Mouse (Mus musculus) 416B (cell line): Measurements from ENCODE around the gene Hpcal1.
A peak's percentile ranks its signal among the peaks of the same experiment; 100 is the strongest.
"Not testable (repeated sequence)": the region's sequence is repeated elsewhere in the genome, so short reads cannot be mapped to it uniquely, and the experiment has no call there.

ENCODE experiments used
- DNase-seq: peaks from one replicate; pipeline ENCODE4 v3.0.0; 2011; ENCODE audit warnings: low read depth

The Hpcal1 gene

DNA sequence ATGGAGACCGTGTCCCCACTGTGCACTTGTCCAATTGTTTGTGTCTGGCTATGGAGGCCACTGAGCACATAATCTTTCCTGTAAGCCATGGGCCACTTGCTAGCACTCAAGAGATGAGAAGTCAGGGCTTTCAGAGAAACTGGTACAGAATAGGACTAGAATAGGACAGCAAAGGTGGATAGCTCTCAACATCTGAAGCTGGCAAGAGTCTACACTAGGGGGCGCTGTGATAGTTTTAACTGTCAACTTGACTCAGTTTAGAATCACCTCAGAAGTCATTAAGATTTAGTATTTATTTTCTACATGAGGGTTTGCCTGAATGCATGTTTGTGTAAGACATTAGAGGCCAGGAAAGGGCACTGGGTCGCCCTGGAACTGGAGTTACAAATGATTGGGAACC, 98.8 kb downstream of the Hpcal1 start:
- DNase-seq: no peak

- no peak for DNase-seq
Observed at GRCm38 (mm10) chr12:17791111-17791510, 100.5 kb downstream of the Hpcal1 start.

DNA sequence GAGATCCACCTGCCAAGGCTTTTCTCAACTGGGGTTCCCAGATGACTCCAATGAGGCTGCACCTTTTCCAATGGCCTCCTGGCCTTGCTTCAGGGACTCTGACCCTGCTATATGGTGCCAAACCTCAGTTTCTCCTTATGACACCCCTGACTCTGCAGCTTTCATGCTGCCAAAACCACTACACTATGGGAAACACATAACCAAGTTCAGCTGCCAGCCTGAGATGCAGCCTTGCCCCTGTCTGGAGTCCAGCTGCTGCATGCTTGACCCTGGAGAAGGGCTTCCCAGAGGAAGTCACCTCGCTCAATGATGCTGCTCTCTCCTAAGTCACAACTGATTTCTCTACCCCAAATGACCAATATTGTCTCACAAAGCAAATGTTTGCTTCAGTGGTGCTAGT, 102.1 kb downstream of the Hpcal1 start:
- DNase-seq: no peak

GRCm38 (mm10) chr12:17795660-17796278, 105.1 kb downstream of the Hpcal1 start:
- DNase-seq: peak; percentile 34

- DNase-seq: not testable (repeated sequence)
Observed at GRCm38 (mm10) chr12:17798261-17798660, 107.6 kb downstream of the Hpcal1 start.

DNA sequence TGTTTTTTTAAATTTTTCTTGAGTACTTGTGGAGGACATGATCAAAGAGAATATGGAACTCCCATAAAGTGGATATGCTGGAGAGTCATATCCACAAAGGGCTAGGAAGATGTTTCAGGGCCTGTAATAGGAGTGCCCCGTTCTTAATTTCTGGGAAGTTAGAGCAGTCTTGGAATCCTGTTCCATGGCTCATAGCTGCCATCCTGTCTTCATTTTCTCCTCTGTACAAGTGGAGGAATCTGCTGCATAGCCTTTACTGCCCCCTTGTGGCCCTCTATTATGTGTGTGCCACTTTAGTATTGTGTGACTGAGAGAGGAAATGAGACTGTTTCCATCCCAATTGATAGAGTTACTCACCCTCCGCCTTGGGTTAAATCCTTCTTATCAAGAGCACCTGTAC, 117.9 kb downstream of the Hpcal1 start:
- peak; percentile 74 for DNase-seq

DNA sequence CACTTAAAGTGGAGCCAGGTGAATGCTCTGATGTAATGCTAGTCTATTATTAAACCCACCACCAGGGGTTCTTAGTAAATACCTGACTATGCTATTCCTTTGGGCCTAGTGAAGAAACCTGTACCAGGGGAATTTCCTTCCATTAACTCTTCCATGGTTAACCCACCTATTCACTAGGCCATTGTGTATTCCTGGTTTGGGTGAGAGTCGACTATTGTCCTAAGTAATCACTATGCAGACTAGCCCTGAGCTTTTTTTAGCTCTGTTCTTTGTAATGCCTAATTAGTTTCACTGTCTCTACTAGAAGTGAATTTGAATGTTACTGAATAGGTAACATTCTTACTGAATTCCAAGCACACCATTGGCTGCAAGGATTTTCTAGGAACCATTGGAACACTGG, 144.6 kb downstream of the Hpcal1 start:
- not testable (repeated sequence) for DNase-seq
